Mouse (Mus musculus): ENCODE measurements around the gene Gnb2. TPM values are rescaled to one million over a fixed set of nuclear protein-coding genes. Genes with fewer than 3 reads are reported as not detected.

The Gnb2 gene
- total and polyA plus RNA-seq, 3 experiments = 548 to 550 TPM; not detected in 1

- TF ChIP-seq ELF1 (IDR thresholded peaks at IDR 0.05; ENCODE audit: low read depth, low read length) (no peak), MYC (IDR thresholded peaks at IDR 0.05; ENCODE audit: low read depth, low read length) (no peak), CHD1 (IDR thresholded peaks at IDR 0.05; ENCODE audit: low read depth, low read length) (no peak), MEF2A (IDR thresholded peaks at IDR 0.05; ENCODE audit: extremely low read depth, insufficient replicate concordance, low read depth, low read length, poor library complexity, severe bottlenecking) (no peak), ZC3H11A (IDR thresholded peaks at IDR 0.05; ENCODE audit: low read depth, low read length) (no peak), MYB (IDR thresholded peaks at IDR 0.05; ENCODE audit: low read depth, low read length) (no peak), CHD2 (IDR thresholded peaks at IDR 0.05; ENCODE audit: low read length) (no peak), E2F4 (IDR thresholded peaks at IDR 0.05; ENCODE audit: borderline replicate concordance, low read depth, low read length) (no peak), KAT2A (conservative IDR thresholded peaks at IDR 0.05; ENCODE audit: low read depth, low read length) (no peak), NRF1 (IDR thresholded peaks at IDR 0.05; ENCODE audit: insufficient read depth, low read depth, low read length, poor library complexity, severe bottlenecking) (no peak), SIN3A (IDR thresholded peaks at IDR 0.05; ENCODE audit: low read length) (no peak), USF2 (IDR thresholded peaks at IDR 0.05; ENCODE audit: borderline replicate concordance in 1 of 2, insufficient read depth in 1 of 2, low read depth in 1 of 2, low read length in 2 of 2) (no peak), POLR2A (IDR thresholded peaks at IDR 0.05; ENCODE audit: control insufficient read depth in 1 of 2, insufficient read depth in 1 of 2, low read depth in 1 of 2, low read length in 2 of 2, poor library complexity in 1 of 2) (no peak), USF1 (IDR thresholded peaks at IDR 0.05; ENCODE audit: low read depth, low read length) (no peak), RCOR1 (IDR thresholded peaks at IDR 0.05; ENCODE audit: low read depth, low read length) (no peak), MXI1 (IDR thresholded peaks at IDR 0.05; ENCODE audit: low read depth, low read length) (no peak), TCF12 (IDR thresholded peaks at IDR 0.05; ENCODE audit: low read depth, low read length) (no peak)
- Histone ChIP-seq H3K27me3 (ENCODE audit: control insufficient read depth in 1 of 2, insufficient read depth in 2 of 2, low read length in 2 of 2) (no peaks in the 10 kb centered on the region), H3K4me1 (ENCODE audit: control insufficient read depth in 1 of 2, insufficient read depth in 2 of 2, low read length in 2 of 2) (peaks cover 0 to 16% of the 10 kb centered on the region in 2 experiments; a peak in 2 of 4 replicates), H3K79me2 (ENCODE audit: control insufficient read depth, insufficient read depth, low read length, poor library complexity) (peaks cover 27% of the 10 kb centered on the region), H3K4me3 (ENCODE audit: control insufficient read depth in 1 of 2, insufficient read depth in 1 of 2, low read depth in 2 of 2, low read length in 2 of 2) (no peak overlapping the region), H3K36me3 (ENCODE audit: control insufficient read depth in 1 of 2, insufficient read depth in 2 of 2, low read length in 2 of 2) (peaks cover 11% of the 10 kb centered on the region in 2 experiments), H3K9ac (ENCODE audit: control insufficient read depth, low read depth, low read length, poor library complexity, severe bottlenecking) (no peak overlapping the region), H3K27ac (ENCODE audit: control insufficient read depth, low read depth, low read length) (no peak overlapping the region), H3K9me3 (replicated peaks; ENCODE audit: insufficient read depth, low read length) (no peaks in the 10 kb centered on the region)
- DNase-seq (ENCODE audit: low read depth, low spot score) = no peak
These were observed 41.2 kb upstream of the Gnb2 start for GRCm38 (mm10) chr5:137574470-137574901.

GRCm38 (mm10) chr5:137570691-137571586 is 37.6 kb upstream of the Gnb2 start:
- H3K9me3 ChIP-seq (replicated peaks; ENCODE audit: insufficient read depth, low read length) = no peaks in the 10 kb centered on the region
- peak; percentile 95 for DNase-seq (ENCODE audit: low read depth, low spot score)
- H3K4me1 ChIP-seq (ENCODE audit: control insufficient read depth in 1 of 2, insufficient read depth in 2 of 2, low read length in 2 of 2) = peaks cover 0 to 25% of the 10 kb centered on the region in 2 experiments; a peak in 2 of 4 replicates
- peaks cover 27% of the 10 kb centered on the region for H3K79me2 ChIP-seq (ENCODE audit: control insufficient read depth, insufficient read depth, low read length, poor library complexity)
- peak overlapping the region; percentile 83 for H3K9ac ChIP-seq (ENCODE audit: control insufficient read depth, low read depth, low read length, poor library complexity, severe bottlenecking)
- H3K4me3 ChIP-seq (ENCODE audit: control insufficient read depth in 1 of 2, insufficient read depth in 1 of 2, low read depth in 2 of 2, low read length in 2 of 2) = peak overlapping the region; percentile 78 to 96
- no peaks in the 10 kb centered on the region for H3K27me3 ChIP-seq (ENCODE audit: control insufficient read depth in 1 of 2, insufficient read depth in 2 of 2, low read length in 2 of 2)
- peak overlapping the region; percentile 94 for H3K27ac ChIP-seq (ENCODE audit: control insufficient read depth, low read depth, low read length)
- H3K36me3 ChIP-seq (ENCODE audit: control insufficient read depth in 1 of 2, insufficient read depth in 2 of 2, low read length in 2 of 2) = peaks cover 3 to 13% of the 10 kb centered on the region in 2 experiments
- no peak for TF ChIP-seq POLR2AphosphoS5 (IDR thresholded peaks at IDR 0.05; ENCODE audit: borderline replicate concordance, low read depth, low read length)
- peak; percentile 95 for TF ChIP-seq RCOR1 (IDR thresholded peaks at IDR 0.05; ENCODE audit: low read depth, low read length)
- TF ChIP-seq RAD21 (IDR thresholded peaks at IDR 0.05; ENCODE audit: low read depth, low read length) = no peak
- no peak for TF ChIP-seq E2F4 (IDR thresholded peaks at IDR 0.05; ENCODE audit: borderline replicate concordance, low read depth, low read length)
- TF ChIP-seq TBP (IDR thresholded peaks at IDR 0.05; ENCODE audit: low read depth, low read length) = peak; percentile 69
- peak; percentile 79; the same call in 1 of the 2 replicates for TF ChIP-seq MAFK (IDR thresholded peaks at IDR 0.05; ENCODE audit: borderline replicate concordance, low read depth, low read length)
- no peak; a peak in 1 of 6 replicates for TF ChIP-seq CTCF (IDR thresholded peaks at IDR 0.05 in 2 of 3, conservative IDR thresholded peaks at IDR 0.05 in 1 of 3; ENCODE audit: control insufficient read depth in 1 of 3, insufficient read depth in 1 of 3, low read depth in 2 of 3, low read length in 3 of 3, poor library complexity in 1 of 3, severe bottlenecking in 1 of 3)
- peak; percentile 99 for TF ChIP-seq MAZ (IDR thresholded peaks at IDR 0.05; ENCODE audit: low read depth, low read length)
- no peak for TF ChIP-seq USF1 (IDR thresholded peaks at IDR 0.05; ENCODE audit: low read depth, low read length)
- no peak for TF ChIP-seq ZC3H11A (IDR thresholded peaks at IDR 0.05; ENCODE audit: low read depth, low read length)
- peak; percentile 98 for TF ChIP-seq MYB (IDR thresholded peaks at IDR 0.05; ENCODE audit: low read depth, low read length)
- 0 out of 2 replicates have a peak, but pooled peaks have one; percentile 8 for TF ChIP-seq JUND (IDR thresholded peaks at IDR 0.05; ENCODE audit: low read depth, low read length)
- peak; percentile 45; the same call in 1 of the 2 replicates for TF ChIP-seq POLR2AphosphoS2 (IDR thresholded peaks at IDR 0.05; ENCODE audit: low read length)
- peak; percentile 93 for TF ChIP-seq TAL1 (IDR thresholded peaks at IDR 0.05; ENCODE audit: low read length)
- TF ChIP-seq CHD1 (IDR thresholded peaks at IDR 0.05; ENCODE audit: low read depth, low read length) = no peak
- TF ChIP-seq NRF1 (IDR thresholded peaks at IDR 0.05; ENCODE audit: insufficient read depth, low read depth, low read length, poor library complexity, severe bottlenecking) = no peak
- peak; percentile 89 for TF ChIP-seq ZNF384 (IDR thresholded peaks at IDR 0.05; ENCODE audit: low read depth, low read length)
- peak; percentile 99 for TF ChIP-seq TCF12 (IDR thresholded peaks at IDR 0.05; ENCODE audit: low read depth, low read length)
